Mouse (Mus musculus) liver, embryonic 11.5 days (tissue): ENCODE measurements at regions not wholly inside any gene's neighbourhood (a gene's known extent, or its start where the extent isn't known, plus 50 kb on each side); places are given as distances from the start of the nearest gene placed in this dataset.

Experiments used
- ATAC-seq: fragments of 200-750 bp; cut with Nextera tagmentation; replicated peaks from 2 replicates; pipeline ENCODE4 v1.8.0; 2017; ENCODE audit warnings: moderate number of reproducible peaks, mild to moderate bottlenecking, moderate TSS enrichment, moderate library complexity; ENCODE audit not compliant: low FRiP score
- DNase-seq: peaks from one replicate; pipeline ENCODE4 v3.0.0-alpha.2; 2017; ENCODE audit warnings: low spot score
- H3K27ac ChIP-seq: fragments of 300-500 bp; sonication (generic); 2 replicates; pipeline ENCODE4 v1.5.1; 2014; ENCODE audit warnings: mild to moderate bottlenecking, low read depth, low read length, control low read depth
- H3K27me3 ChIP-seq: fragments of 300-500 bp; sonication (generic); replicated peaks from 2 replicates; pipeline ENCODE4 v1.6.1; 2014; ENCODE audit warnings: low read length, mixed read lengths; ENCODE audit not compliant: control insufficient read depth, insufficient read depth
- H3K36me3 ChIP-seq: fragments of 300-500 bp; sonication (generic); 2 replicates; pipeline ENCODE4 v1.6.1; 2014; ENCODE audit warnings: mild to moderate bottlenecking, low read length, moderate library complexity, mixed read lengths; ENCODE audit not compliant: control insufficient read depth, insufficient read depth
- H3K4me1 ChIP-seq: fragments of 300-500 bp; sonication (generic); replicated peaks from 2 replicates; pipeline ENCODE4 v1.6.1; 2014; ENCODE audit warnings: low read length, mixed read lengths; ENCODE audit not compliant: control insufficient read depth, insufficient read depth
- H3K4me2 ChIP-seq: fragments of 300-500 bp; sonication (generic); 2 replicates; pipeline ENCODE4 v1.6.1; 2014; ENCODE audit warnings: mild to moderate bottlenecking, control low read depth, moderate library complexity
- H3K4me3 ChIP-seq: fragments of 300-500 bp; sonication (generic); 2 replicates; pipeline ENCODE4 v1.5.1; 2014; ENCODE audit warnings: low read depth, low read length, control low read depth
- H3K9ac ChIP-seq: fragments of 300-500 bp; sonication (generic); 2 replicates; pipeline ENCODE4 v1.6.1; 2014; ENCODE audit warnings: low read depth, low read length, control low read depth
- H3K9me3 ChIP-seq: fragments of 300-500 bp; sonication (generic); 2 replicates; pipeline ENCODE4 v1.6.1; 2016; ENCODE audit warnings: low read length, inconsistent platforms, mixed read lengths; ENCODE audit not compliant: control insufficient read depth
- WGBS: fragments of 180-500 bp; shearing (Covaris S2); extraction: QIAGEN DNeasy Blood & Tissue Kit; methylation state at CpG from one replicate; pipeline ENCODE4 v1.1.7; 2014; 5-methylcytosine and 5-hydroxymethylcytosine counted together

GRCm38 (mm10) chr13:73107250-73107993, 152.9 kb upstream of the Irx4 start:
- H3K4me3 ChIP-seq, result no peak overlapping the region
- ATAC-seq, result no peak
- no peaks in the 10 kb centered on the region for H3K4me1 ChIP-seq
- H3K9me3 ChIP-seq, result no peaks in the 10 kb centered on the region
- DNase-seq, result no peak
- no peaks in the 10 kb centered on the region for H3K36me3 ChIP-seq
- H3K27ac ChIP-seq, result no peak overlapping the region
- no peaks in the 10 kb centered on the region for H3K27me3 ChIP-seq
- H3K9ac ChIP-seq, result no peak overlapping the region
- 80% methylated on average over 14 of the region's 14 CpGs for WGBS
- H3K4me2 ChIP-seq, result no peak overlapping the region

- 76% methylated on average over 22 of the region's 22 CpGs for WGBS
- no peak for ATAC-seq
- Histone ChIP-seq H3K36me3 (no peaks in the 10 kb centered on the region), H3K27me3 (no peaks in the 10 kb centered on the region), H3K4me3 (no peak overlapping the region), H3K4me2 (no peak overlapping the region), H3K9me3 (no peaks in the 10 kb centered on the region), H3K4me1 (no peaks in the 10 kb centered on the region), H3K27ac (no peak overlapping the region), H3K9ac (no peak overlapping the region)
- no peak for DNase-seq
These were observed 143.3 kb upstream of the Irx4 start for GRCm38 (mm10) chr13:73116822-73117632.

GRCm38 (mm10) chr13:73117633-73118076, 142.6 kb upstream of the Irx4 start:
- ATAC-seq (no peak), DNase-seq (no peak)
- no peak overlapping the region for H3K27ac ChIP-seq
- WGBS, result 86% methylated on average over 15 of the region's 15 CpGs
- H3K36me3 ChIP-seq, result no peaks in the 10 kb centered on the region
- H3K9ac ChIP-seq, result no peak overlapping the region
- H3K27me3 ChIP-seq, result no peaks in the 10 kb centered on the region
- no peak overlapping the region for H3K4me3 ChIP-seq
- no peaks in the 10 kb centered on the region for H3K9me3 ChIP-seq
- H3K4me1 ChIP-seq, result no peaks in the 10 kb centered on the region
- H3K4me2 ChIP-seq, result no peak overlapping the region

DNA sequence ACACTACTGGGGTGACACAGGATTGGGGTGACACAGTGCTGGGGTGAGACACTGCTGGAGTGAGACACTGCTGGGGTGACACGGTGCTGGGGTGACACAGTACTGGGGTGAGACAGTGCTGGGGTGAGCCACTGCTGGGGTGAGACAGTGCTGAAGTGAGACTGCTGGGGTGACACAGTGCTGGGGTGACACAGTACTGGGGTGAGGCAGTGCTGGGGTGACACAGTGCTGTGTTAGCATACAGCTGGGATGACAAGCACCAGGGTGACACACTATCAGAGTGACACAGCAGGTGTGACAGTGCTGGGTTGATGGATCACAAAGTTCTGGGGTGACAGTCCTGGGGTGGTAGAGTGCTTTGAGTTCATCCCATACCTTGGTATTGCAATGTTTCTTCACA, 137.3 kb upstream of the Irx4 start:
- Histone ChIP-seq H3K27ac (no peak overlapping the region), H3K27me3 (no peaks in the 10 kb centered on the region), H3K4me2 (no peak overlapping the region), H3K9me3 (no peaks in the 10 kb centered on the region), H3K9ac (no peak overlapping the region), H3K36me3 (no peaks in the 10 kb centered on the region), H3K4me3 (no peak overlapping the region), H3K4me1 (no peaks in the 10 kb centered on the region)
- DNase-seq (no peak), ATAC-seq (no peak)
- WGBS, result 81% methylated on average over 1 of the region's 1 CpGs

DNA sequence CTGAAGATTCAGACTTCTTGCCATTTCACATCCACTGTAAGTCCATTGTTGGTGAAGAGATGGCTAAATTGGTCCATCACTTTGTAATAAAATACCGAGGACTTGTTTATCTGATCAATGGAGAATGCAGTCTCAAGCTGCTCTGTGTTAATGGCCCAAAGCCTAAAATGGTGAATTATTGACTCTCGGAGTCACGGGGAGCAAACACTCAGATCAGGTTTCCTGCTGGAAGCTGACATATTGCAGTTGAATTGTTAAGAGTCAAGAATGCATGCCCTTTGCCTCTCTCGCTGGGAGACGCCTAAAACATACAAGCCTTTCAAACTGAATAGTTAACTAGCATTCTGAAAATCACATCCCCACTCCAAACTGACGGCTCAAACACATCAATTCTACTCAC, 129.0 kb upstream of the Irx4 start:
- H3K27ac ChIP-seq, result no peak overlapping the region
- H3K4me1 ChIP-seq, result no peaks in the 10 kb centered on the region
- WGBS, result 57% methylated on average over 6 of the region's 6 CpGs
- no peak overlapping the region for H3K4me2 ChIP-seq
- H3K9ac ChIP-seq, result no peak overlapping the region
- H3K4me3 ChIP-seq, result no peak overlapping the region
- no peak for ATAC-seq
- no peaks in the 10 kb centered on the region for H3K27me3 ChIP-seq
- no peaks in the 10 kb centered on the region for H3K36me3 ChIP-seq
- DNase-seq, result no peak
- H3K9me3 ChIP-seq, result no peaks in the 10 kb centered on the region

DNA sequence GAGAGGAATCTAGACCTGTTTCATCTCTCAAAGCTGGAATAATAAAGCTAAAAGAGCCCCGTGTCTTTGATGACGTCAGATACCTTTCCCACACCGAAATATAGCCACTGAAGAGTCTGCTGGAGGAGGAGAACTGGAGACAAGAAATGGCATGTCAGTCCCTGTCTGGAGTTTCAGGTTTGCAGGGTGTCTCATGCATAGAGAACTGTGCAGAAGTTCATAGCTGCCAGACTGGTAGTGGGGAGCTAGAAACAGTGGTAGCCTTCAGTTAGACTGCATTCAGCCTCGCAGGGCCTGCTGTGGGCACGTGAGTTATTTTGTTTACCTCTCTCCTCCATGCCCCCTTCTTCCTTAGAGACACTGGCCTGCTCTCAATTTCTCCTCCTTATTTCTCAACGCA, 127.5 kb upstream of the Irx4 start:
- Histone ChIP-seq H3K9ac (no peak overlapping the region), H3K9me3 (no peaks in the 10 kb centered on the region), H3K4me1 (no peaks in the 10 kb centered on the region), H3K4me3 (no peak overlapping the region), H3K27ac (no peak overlapping the region), H3K36me3 (no peaks in the 10 kb centered on the region), H3K4me2 (no peak overlapping the region), H3K27me3 (no peaks in the 10 kb centered on the region)
- 64% methylated on average over 6 of the region's 6 CpGs for WGBS
- DNase-seq (no peak), ATAC-seq (no peak)

- Histone ChIP-seq H3K4me1 (no peaks in the 10 kb centered on the region), H3K9me3 (no peaks in the 10 kb centered on the region), H3K27ac (no peak overlapping the region), H3K36me3 (no peaks in the 10 kb centered on the region), H3K4me2 (no peak overlapping the region), H3K27me3 (no peaks in the 10 kb centered on the region), H3K9ac (no peak overlapping the region), H3K4me3 (no peak overlapping the region)
- DNase-seq (no peak), ATAC-seq (no peak)
These were observed 125.3 kb upstream of the Irx4 start for GRCm38 (mm10) chr13:73134929-73135328.

- ATAC-seq (no peak), DNase-seq (no peak)
- H3K36me3 ChIP-seq, result no peaks in the 10 kb centered on the region
- H3K9ac ChIP-seq, result no peak overlapping the region
- 85% methylated on average over 2 of the region's 2 CpGs for WGBS
- no peaks in the 10 kb centered on the region for H3K9me3 ChIP-seq
- no peaks in the 10 kb centered on the region for H3K4me1 ChIP-seq
- no peaks in the 10 kb centered on the region for H3K27me3 ChIP-seq
- H3K4me2 ChIP-seq, result no peak overlapping the region
- no peak overlapping the region for H3K4me3 ChIP-seq
- H3K27ac ChIP-seq, result no peak overlapping the region
These were observed 119.0 kb upstream of the Irx4 start for GRCm38 (mm10) chr13:73141302-73141701.

- no peak overlapping the region for H3K9ac ChIP-seq
- no peak overlapping the region for H3K4me3 ChIP-seq
- no peaks in the 10 kb centered on the region for H3K4me1 ChIP-seq
- 79% methylated on average over 7 of the region's 7 CpGs for WGBS
- no peaks in the 10 kb centered on the region for H3K9me3 ChIP-seq
- no peak for DNase-seq
- H3K27me3 ChIP-seq, result 0 out of 2 replicates have a peak, but pooled peaks cover 3% of the 10 kb centered on the region
- H3K27ac ChIP-seq, result no peak overlapping the region
- H3K4me2 ChIP-seq, result no peak overlapping the region
- ATAC-seq, result no peak
- H3K36me3 ChIP-seq, result no peaks in the 10 kb centered on the region
These were observed 102.3 kb upstream of the Irx4 start for GRCm38 (mm10) chr13:73158016-73158415.
